Mouse (Mus musculus): Measurements from ENCODE around the gene Cep55. TPM values are rescaled to one million over a fixed set of nuclear protein-coding genes. Genes with fewer than 3 reads are reported as not detected.

The Cep55 gene
- polyA plus RNA-seq (2012; rRNA removed) = 1.2 and 1.6 TPM in 2 replicates

GRCm38 (mm10) chr19:38054720-38055192 lies at the start of gene Cep55:
Cep55 (plus strand) TSS chr19:38055011.

GRCm38 (mm10) chr19:38043281-38043981 lies 11.4 kb upstream of the Cep55 start, which contains the start of gene Myof:
Myof (minus strand) TSS chr19:38043577.

GRCm38 (mm10) chr19:38096858-38097758 lies 42.3 kb downstream of the Cep55 start, which contains the start of gene Ffar4:
Ffar4 (plus strand) TSS chr19:38097071.

Other genes starting within 250 kb of the Cep55 start
- gene Myof, start 11.4 kb upstream of the Cep55 start, polyA plus RNA-seq (2012; rRNA removed) = 14.4 and 20.9 TPM in 2 replicates
- 77.9 and 151 TPM in 2 replicates for gene Ffar4, start 42.1 kb downstream of the Cep55 start, polyA plus RNA-seq (2012; rRNA removed)
- 47.2 and 56.3 TPM in 2 replicates for gene Rbp4, start 70.3 kb downstream of the Cep55 start, polyA plus RNA-seq (2012; rRNA removed)
- gene Pde6c, start 77.8 kb downstream of the Cep55 start, polyA plus RNA-seq (2012; rRNA removed) = not detected in 2 replicates
- gene Fra10ac1, start 169.1 kb downstream of the Cep55 start, polyA plus RNA-seq (2012; rRNA removed) = 2.3 and 2.7 TPM in 2 replicates
- gene Lgi1, start 209.5 kb downstream of the Cep55 start, polyA plus RNA-seq (2012; rRNA removed) = 0.03 and 0.05 TPM in 2 replicates

Data from colon, adult 2 months (tissue).